Mouse (Mus musculus): ENCODE data around the gene Ppp2r1b.

Gene Ppp2r1b

GRCm38 (mm10) chr9:50918131-50918530 is 73.0 kb downstream of the Ppp2r1b start:
- no peak for DNase-seq (ENCODE audit: low spot score in 2 of 2)

- DNase-seq (ENCODE audit: low spot score in 2 of 2), result no peak
Observed at GRCm38 (mm10) chr9:50919554-50919953, 74.5 kb downstream of the Ppp2r1b start.

- no peak for DNase-seq (ENCODE audit: low spot score in 2 of 2)
Observed at GRCm38 (mm10) chr9:50920933-50921895, 76.1 kb downstream of the Ppp2r1b start.

- DNase-seq (ENCODE audit: low spot score in 2 of 2), result no peak
Observed at GRCm38 (mm10) chr9:50922363-50923153, 77.5 kb downstream of the Ppp2r1b start.

GRCm38 (mm10) chr9:50924454-50924853 is 79.4 kb downstream of the Ppp2r1b start:
- peak in 1 of 2 experiments; percentile 21 for DNase-seq (ENCODE audit: low spot score in 2 of 2)

- no peak for DNase-seq (ENCODE audit: low spot score in 2 of 2)
Observed at GRCm38 (mm10) chr9:50925801-50926200, 80.7 kb downstream of the Ppp2r1b start.

- no peak for DNase-seq (ENCODE audit: low spot score in 2 of 2)
Observed at GRCm38 (mm10) chr9:50929986-50930385, 84.9 kb downstream of the Ppp2r1b start.

- no peak for DNase-seq (ENCODE audit: low spot score in 2 of 2)
Observed at GRCm38 (mm10) chr9:50941804-50942401, 96.8 kb downstream of the Ppp2r1b start.

GRCm38 (mm10) chr9:50942711-50943110 is 97.6 kb downstream of the Ppp2r1b start:
- DNase-seq (ENCODE audit: low spot score in 2 of 2), result no peak

Measured in spleen, postnatal 36 days (tissue).